Mouse (Mus musculus) MEL (cell line): ENCODE measurements around the gene Dap. TPM values are rescaled to one million over a fixed set of nuclear protein-coding genes. Genes with fewer than 3 reads are reported as not detected.

Experiments
- DNase-seq: peaks from one replicate; pipeline ENCODE4 v3.0.0; 2011; ENCODE audit warnings: low read depth, low spot score
- H3K27ac ChIP-seq: 2 replicates; pipeline ENCODE4 v1.5.1; 2012; ENCODE audit warnings: low read depth, mild to moderate bottlenecking, control low read depth, low read length, moderate library complexity; ENCODE audit not compliant: control insufficient read depth
- H3K27me3 ChIP-seq, 2 experiments: fragments of 150-350 bp in 1 of 2; sonication (generic) in 1 of 2; 2 replicates each; pipeline ENCODE4 v1.6.1; 2012; ENCODE audit warnings: low read length in 2 of 2, mild to moderate bottlenecking in 2 of 2, improper control_type of control experiment in 1 of 2, moderate library complexity in 1 of 2; ENCODE audit not compliant: insufficient read depth in 2 of 2, control insufficient read depth in 1 of 2
- H3K36me3 ChIP-seq, 2 experiments: 2 replicates each; pipeline ENCODE4 v1.6.1; 2012 to 2014; ENCODE audit warnings: low read length in 2 of 2, improper control_type of control experiment in 1 of 2, inconsistent platforms in 1 of 2, mild to moderate bottlenecking in 1 of 2; ENCODE audit not compliant: insufficient read depth in 2 of 2, control insufficient read depth in 1 of 2
- H3K4me1 ChIP-seq, 2 experiments: fragments of 150-350 bp in 1 of 2; sonication (generic) in 1 of 2; 2 replicates each; pipeline ENCODE4 v1.6.1; 2012; ENCODE audit warnings: low read length in 2 of 2, improper control_type of control experiment in 1 of 2, mild to moderate bottlenecking in 1 of 2; ENCODE audit not compliant: insufficient read depth in 2 of 2, control insufficient read depth in 1 of 2
- H3K4me3 ChIP-seq, 2 experiments: fragments of 150-350 bp in 1 of 2; sonication (generic) in 1 of 2; 2 replicates each; pipeline ENCODE4 v1.5.1; 2012; ENCODE audit warnings: low read depth in 2 of 2, low read length in 2 of 2, mild to moderate bottlenecking in 2 of 2, moderate library complexity in 2 of 2, control low read depth in 1 of 2, improper control_type of control experiment in 1 of 2; ENCODE audit not compliant: control insufficient read depth in 1 of 2, insufficient read depth in 1 of 2
- H3K79me2 ChIP-seq: 2 replicates; pipeline ENCODE4 v1.6.1; 2012; ENCODE audit warnings: mild to moderate bottlenecking, low read length, moderate library complexity; ENCODE audit not compliant: control insufficient read depth, poor library complexity, insufficient read depth
- H3K9ac ChIP-seq: 2 replicates; pipeline ENCODE4 v1.6.1; 2012; ENCODE audit warnings: low read depth, mild to moderate bottlenecking, control low read depth, low read length, moderate library complexity; ENCODE audit not compliant: control insufficient read depth, poor library complexity, severe bottlenecking
- H3K9me3 ChIP-seq: fragments of 150-350 bp; sonication (generic); replicated peaks from 2 replicates; pipeline ENCODE4 v1.6.1; 2012; ENCODE audit warnings: mild to moderate bottlenecking, low read length, improper control_type of control experiment, moderate library complexity; ENCODE audit not compliant: insufficient read depth
- BHLHE40 ChIP-seq: IDR thresholded peaks from 2 replicates; pipeline ENCODE4 v1.6.1; 2012; ENCODE audit warnings: low read depth, mild to moderate bottlenecking, inconsistent platforms, low read length, improper control_type of control experiment, borderline replicate concordance
- CHD1 ChIP-seq: IDR thresholded peaks from 2 replicates; pipeline ENCODE4 v1.6.1; 2012; ENCODE audit warnings: low read depth, mild to moderate bottlenecking, inconsistent platforms, low read length, improper control_type of control experiment
- EP300 ChIP-seq, 2 experiments: IDR thresholded peaks; 2 replicates each; pipeline ENCODE4 v1.6.1; 2011; ENCODE audit warnings: improper control_type of control experiment in 2 of 2, low read length in 2 of 2, low read depth in 1 of 2, mild to moderate bottlenecking in 1 of 2
- GABPA ChIP-seq: IDR thresholded peaks from 2 replicates; pipeline ENCODE4 v1.6.1; 2012; ENCODE audit warnings: low read depth, mild to moderate bottlenecking, inconsistent platforms, low read length, improper control_type of control experiment, moderate library complexity
- GATA1 ChIP-seq: IDR thresholded peaks from 2 replicates; pipeline ENCODE4 v1.6.1; 2011; ENCODE audit warnings: low read depth, low read length, improper control_type of control experiment
- JUND ChIP-seq: IDR thresholded peaks from 2 replicates; pipeline ENCODE4 v1.6.1; 2011; ENCODE audit warnings: low read depth, mild to moderate bottlenecking, improper control_type of control experiment, low read length
- KAT2A ChIP-seq: conservative IDR thresholded peaks from 2 replicates; pipeline ENCODE4 v1.6.1; 2012; ENCODE audit warnings: low read depth, low read length, improper control_type of control experiment, inconsistent platforms
- MAFK ChIP-seq: IDR thresholded peaks from 2 replicates; pipeline ENCODE4 v1.6.1; 2011; ENCODE audit warnings: low read depth, mild to moderate bottlenecking, low read length, improper control_type of control experiment, borderline replicate concordance
- MAZ ChIP-seq: IDR thresholded peaks from 2 replicates; pipeline ENCODE4 v1.6.1; 2012; ENCODE audit warnings: low read depth, mild to moderate bottlenecking, inconsistent platforms, low read length, improper control_type of control experiment
- MXI1 ChIP-seq: IDR thresholded peaks from 2 replicates; pipeline ENCODE4 v1.6.1; 2011; ENCODE audit warnings: mild to moderate bottlenecking, low read depth, low read length, improper control_type of control experiment
- MYC ChIP-seq: IDR thresholded peaks from 2 replicates; pipeline ENCODE4 v1.6.1; 2011; ENCODE audit warnings: low read depth, mild to moderate bottlenecking, low read length, improper control_type of control experiment, moderate library complexity
- POLR2AphosphoS5 ChIP-seq: IDR thresholded peaks from 2 replicates; pipeline ENCODE4 v1.6.1; 2012; ENCODE audit warnings: low read depth, borderline replicate concordance, mild to moderate bottlenecking, inconsistent platforms, low read length, moderate library complexity, mixed read lengths
- SMC3 ChIP-seq: IDR thresholded peaks from 2 replicates; pipeline ENCODE4 v1.6.1; 2011; ENCODE audit warnings: low read depth, low read length, improper control_type of control experiment
- TCF12 ChIP-seq: IDR thresholded peaks from 2 replicates; pipeline ENCODE4 v1.6.1; 2014; ENCODE audit warnings: low read depth, mild to moderate bottlenecking, inconsistent platforms, low read length, improper control_type of control experiment, moderate library complexity
- UBTF ChIP-seq: IDR thresholded peaks from 2 replicates; pipeline ENCODE4 v1.6.1; 2012; ENCODE audit warnings: low read depth, mild to moderate bottlenecking, inconsistent platforms, low read length, improper control_type of control experiment, moderate library complexity, borderline replicate concordance; ENCODE audit not compliant: insufficient read depth
- USF1 ChIP-seq: IDR thresholded peaks from 2 replicates; pipeline ENCODE4 v1.6.1; 2014; ENCODE audit warnings: low read depth, mild to moderate bottlenecking, inconsistent platforms, low read length, improper control_type of control experiment, moderate library complexity
- ZKSCAN1 ChIP-seq: IDR thresholded peaks from 2 replicates; pipeline ENCODE4 v1.6.1; 2012; ENCODE audit warnings: low read depth, mild to moderate bottlenecking, inconsistent platforms, low read length, improper control_type of control experiment, moderate library complexity
- polyA plus RNA-seq, 2 experiments: library from polyadenylated mRNA; stranded (reverse) in 1 of 2; unstranded in 1 of 2; fragments of >175 nt in 1 of 2; fragments of >200 nt in 1 of 2; gene quantifications; 2 replicates each; pipeline versions ENCODE4 v1.2.1 to v1.2.4; 2012; ENCODE audit warnings: low replicate concordance in 2 of 2, low read depth in 1 of 2; ENCODE audit not compliant: insufficient read length in 2 of 2, insufficient read depth in 1 of 2, missing spikeins in 1 of 2
- total RNA-seq: library from RNA; depleted of rRNA; stranded (reverse); fragments of 300-350 nt; gene quantifications from 2 replicates; pipeline ENCODE4 v1.2.3, GENCODE M21; 2012

Dap gene
- total and polyA plus RNA-seq, 3 experiments, result 17.8 to 72.6 TPM; not detected in 1

- H3K36me3 ChIP-seq, result no peaks in the 10 kb centered on the region
- no peaks in the 10 kb centered on the region for H3K79me2 ChIP-seq
- no peak for DNase-seq
- TF ChIP-seq ZKSCAN1, result no peak
- TF ChIP-seq MXI1, result no peak
- TF ChIP-seq USF1, result no peak
- no peak for TF ChIP-seq SMC3
- no peak for TF ChIP-seq BHLHE40
- TF ChIP-seq GABPA, result no peak
- TF ChIP-seq JUND, result no peak
- TF ChIP-seq CHD1, result no peak
- no peak for TF ChIP-seq MYC
- TF ChIP-seq MAFK, result no peak
- no peak for TF ChIP-seq MAZ
- TF ChIP-seq POLR2AphosphoS5, result no peak
- no peak for TF ChIP-seq TCF12
- H3K4me1 ChIP-seq, result no peaks in the 10 kb centered on the region
- H3K4me3 ChIP-seq, result no peak overlapping the region
- no peak overlapping the region for H3K9ac ChIP-seq
- H3K27ac ChIP-seq, result no peak overlapping the region
- no peaks in the 10 kb centered on the region for H3K27me3 ChIP-seq
- H3K9me3 ChIP-seq, result no peaks in the 10 kb centered on the region
Observed at GRCm38 (mm10) chr15:31195776-31196175, 28.3 kb upstream of the Dap start.

GRCm38 (mm10) chr15:31207346-31208093 lies 16.6 kb upstream of the Dap start:
- no peak overlapping the region for H3K4me3 ChIP-seq
- DNase-seq, result no peak
- no peak overlapping the region for H3K27ac ChIP-seq
- TF ChIP-seq GATA1 (no peak), TCF12 (no peak), KAT2A (no peak), CHD1 (no peak), UBTF (no peak), EP300 (IDR thresholded peaks at IDR 0.05; ENCODE audit: low read depth in 1 of 2, low read length in 2 of 2) (no peak), MXI1 (no peak)
- peaks cover 0 to 5% of the 10 kb centered on the region in 2 experiments; a peak in 2 of 4 replicates for H3K27me3 ChIP-seq
- H3K9me3 ChIP-seq, result no peaks in the 10 kb centered on the region
- no peaks in the 10 kb centered on the region for H3K4me1 ChIP-seq
- no peaks in the 10 kb centered on the region for H3K79me2 ChIP-seq
- H3K9ac ChIP-seq, result no peak overlapping the region
- H3K36me3 ChIP-seq, result no peaks in the 10 kb centered on the region
